Mouse (Mus musculus) adrenal gland, adult 8-10 months (tissue): Measurements from ENCODE around the gene Edem1. TPM values are rescaled to one million over a fixed set of nuclear protein-coding genes. Genes with fewer than 3 reads are reported as not detected.
A peak's percentile ranks its signal among the peaks of the same experiment; 100 is the strongest.

ENCODE experiments used
- DNase-seq: peaks from one replicate; pipeline ENCODE4 v3.0.0; 2022
- total RNA-seq, 4 experiments: library from RNA; stranded (reverse); gene quantifications; 2 replicates each; pipeline ENCODE4 v1.2.4; 2022

The Edem1 gene
- total RNA-seq, 4 experiments from 2014 or later, result 47.9 to 57.0 (median 51.4) TPM

DNA sequence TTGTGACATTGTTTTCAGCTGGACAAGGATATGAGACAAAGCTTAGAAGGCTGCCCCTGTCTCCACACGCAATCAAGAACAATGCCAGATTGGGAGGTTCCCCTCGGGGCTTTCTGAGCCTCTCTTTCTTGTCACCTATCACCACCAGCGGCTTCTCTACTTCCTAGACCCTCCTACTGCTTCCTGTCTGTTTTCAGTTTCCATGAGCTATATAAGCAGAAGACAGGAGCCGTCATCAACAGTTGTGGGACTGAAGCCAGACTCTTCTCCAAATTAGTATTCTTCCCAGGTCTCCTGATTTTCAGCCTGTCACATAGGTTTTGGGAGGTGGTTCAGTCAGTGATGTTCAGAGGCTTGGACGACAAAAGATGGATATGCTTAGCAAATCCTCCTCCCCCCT lies 47.6 kb downstream of the Edem1 start:
- DNase-seq, result no peak

GRCm38 (mm10) chr6:108876486-108876885 lies 48.0 kb downstream of the Edem1 start:
- DNase-seq, result no peak

DNA sequence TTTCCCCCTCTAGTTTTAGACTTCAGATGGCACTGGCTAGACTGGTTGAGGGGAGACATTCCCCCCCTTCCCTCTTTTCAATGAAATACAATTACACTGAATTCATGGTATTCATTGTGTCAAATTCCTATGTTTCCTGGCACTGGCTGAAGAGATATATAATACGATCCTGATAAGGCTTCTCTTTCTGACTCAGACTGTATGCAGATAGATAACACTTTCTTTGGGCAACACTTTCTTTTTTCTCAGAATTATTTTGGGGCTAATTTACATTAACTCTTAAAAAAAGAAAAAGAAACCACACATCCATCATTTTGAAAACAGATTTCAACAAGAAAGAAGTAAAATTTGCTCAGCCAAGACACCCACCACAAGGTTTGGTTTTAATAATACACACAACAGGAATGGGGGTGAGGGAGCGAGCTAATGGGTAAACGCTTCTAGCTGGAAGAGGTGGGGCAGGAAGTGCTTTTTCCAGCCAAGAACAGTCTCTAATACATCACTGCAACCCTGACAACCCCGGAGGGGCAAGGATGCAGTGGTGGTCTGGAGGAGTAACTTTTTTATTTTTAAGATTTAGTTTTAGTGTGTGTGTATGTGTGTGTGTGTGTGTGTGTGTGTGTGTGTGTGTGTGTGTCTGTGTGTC lies 52.0 kb downstream of the Edem1 start:
- no peak for DNase-seq

GRCm38 (mm10) chr6:108881074-108881473 lies 52.6 kb downstream of the Edem1 start:
- no peak for DNase-seq

- no peak for DNase-seq
Observed at GRCm38 (mm10) chr6:108883826-108884225, 55.4 kb downstream of the Edem1 start.

DNA sequence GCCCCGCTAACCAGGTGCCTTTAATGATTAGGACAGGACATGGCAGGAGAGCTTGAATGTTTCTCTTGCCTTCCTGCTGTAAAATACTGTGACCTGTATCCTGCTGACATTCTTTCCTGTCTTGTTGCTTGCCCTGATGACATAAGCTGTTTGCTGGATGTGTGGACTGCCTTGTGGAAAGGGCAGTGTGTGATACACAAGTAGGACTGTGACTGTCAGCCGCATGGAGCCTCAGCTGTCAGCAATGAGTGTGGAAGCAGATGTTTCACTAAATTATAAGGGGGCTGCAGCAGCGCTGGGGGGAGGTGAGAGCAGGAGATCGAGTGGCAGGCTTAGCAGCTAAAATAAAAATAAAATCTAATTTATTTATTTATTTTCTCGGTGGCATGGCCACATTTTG lies 56.2 kb downstream of the Edem1 start:
- no peak for DNase-seq

DNA sequence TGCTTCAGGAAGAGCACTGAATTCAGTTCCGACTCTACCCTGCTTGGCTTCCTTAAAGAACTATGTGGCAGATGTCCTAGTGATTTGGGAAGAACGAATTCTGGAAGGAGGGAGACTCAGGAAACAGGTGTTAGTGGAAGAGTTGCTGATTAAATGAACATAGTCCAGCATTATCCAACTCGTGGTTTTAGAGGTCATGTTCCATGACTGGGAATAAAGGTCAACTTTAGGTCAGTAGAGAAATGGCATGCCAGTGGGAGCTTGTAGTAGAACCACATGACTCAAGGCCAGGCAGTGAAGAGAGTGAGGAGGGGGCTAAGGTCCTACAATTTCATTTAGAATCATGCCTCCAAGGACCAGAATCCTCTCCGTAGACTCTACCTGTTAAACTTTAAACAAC lies 57.9 kb downstream of the Edem1 start:
- no peak for DNase-seq

GRCm38 (mm10) chr6:108892589-108892988 lies 64.1 kb downstream of the Edem1 start:
- DNase-seq, result no peak

DNA sequence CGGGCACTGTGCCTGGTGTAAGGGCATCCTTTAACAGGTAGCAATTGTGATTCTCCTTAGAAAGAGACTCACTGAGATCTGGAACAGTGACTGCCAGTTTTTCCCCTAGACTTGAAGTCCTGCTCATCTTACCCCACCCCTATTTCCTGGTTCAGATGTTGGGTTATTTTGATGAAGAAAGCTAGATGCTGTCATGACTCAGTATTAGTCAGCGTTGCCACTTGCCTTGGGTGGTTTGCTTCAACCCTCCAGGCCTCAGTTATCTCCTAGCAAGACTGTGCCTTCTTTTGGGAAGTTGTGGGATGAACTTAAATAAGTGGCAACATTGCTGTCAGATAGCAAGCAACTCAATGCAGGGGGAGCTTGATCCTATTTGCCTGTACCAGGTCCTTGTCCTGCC lies 66.7 kb downstream of the Edem1 start:
- no peak for DNase-seq

- peak; percentile 24 for DNase-seq
Observed at GRCm38 (mm10) chr6:108895976-108896375, 67.5 kb downstream of the Edem1 start.

DNA sequence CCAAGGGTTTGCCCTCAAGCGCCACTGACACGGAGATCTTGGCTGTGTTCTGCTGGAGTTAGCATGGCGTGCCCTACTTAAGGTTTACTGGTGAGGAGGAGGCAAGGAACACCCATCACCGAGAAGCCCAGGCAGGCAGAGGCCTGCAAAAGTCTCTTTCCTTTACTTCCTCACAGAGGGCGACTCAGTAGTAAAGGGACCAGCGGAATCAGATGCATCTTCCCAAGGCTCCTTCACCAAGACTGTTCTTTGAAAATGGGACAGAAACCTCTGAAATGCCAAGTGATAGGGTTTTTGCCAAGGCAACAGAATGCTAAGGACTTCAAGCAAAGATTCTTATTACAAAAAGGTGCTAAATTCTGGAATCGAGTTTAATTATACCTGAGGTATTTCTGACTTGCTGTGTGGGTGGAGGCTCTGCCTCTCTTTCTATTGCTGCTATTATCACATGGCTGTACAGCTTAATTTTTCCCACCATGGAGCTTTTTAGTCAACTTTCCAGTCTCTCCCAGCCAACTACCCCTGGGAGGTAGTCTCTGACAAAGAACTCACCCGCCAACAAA lies 68.2 kb downstream of the Edem1 start:
- no peak for DNase-seq

GRCm38 (mm10) chr6:108899231-108899630 lies 70.8 kb downstream of the Edem1 start:
- DNase-seq, result peak; percentile 20

DNA sequence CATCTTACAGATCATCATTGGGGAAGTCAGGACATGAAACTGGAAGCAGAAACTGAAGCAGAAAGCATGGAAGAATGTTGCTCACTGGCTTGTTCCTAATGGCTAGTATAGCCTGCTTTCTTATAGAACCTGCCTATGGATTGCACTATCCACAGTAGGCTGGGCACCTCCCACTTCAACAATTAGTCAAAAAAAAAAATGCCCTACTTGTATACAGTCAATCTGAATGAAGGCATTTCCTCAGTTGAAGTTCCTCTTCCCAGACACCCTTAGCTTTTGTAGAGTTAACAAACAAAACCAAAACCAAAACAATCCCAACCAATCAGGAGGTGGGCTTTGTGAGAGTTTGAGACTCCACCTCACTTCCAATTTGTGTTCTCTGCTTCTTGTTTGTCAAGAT lies 73.7 kb downstream of the Edem1 start:
- DNase-seq, result no peak

DNA sequence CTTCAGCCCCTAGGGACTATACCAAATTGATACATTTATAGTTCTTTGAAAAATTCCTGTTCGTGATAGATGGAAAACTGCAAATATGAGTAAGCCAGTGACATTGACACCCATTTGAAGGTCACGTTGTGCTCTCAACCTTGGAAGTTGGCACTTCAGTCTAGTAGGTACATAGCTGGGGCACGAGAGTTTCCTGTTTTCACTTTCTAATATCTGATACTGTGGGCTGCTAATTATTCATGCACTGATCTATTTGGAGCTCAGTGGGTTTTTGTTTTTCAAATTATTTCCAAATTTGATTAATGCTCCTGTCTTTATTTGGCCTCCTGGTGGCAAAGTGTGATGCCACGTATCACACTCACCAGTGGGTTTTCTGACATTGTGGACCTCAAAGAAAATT lies 74.8 kb downstream of the Edem1 start:
- DNase-seq, result no peak

GRCm38 (mm10) chr6:108906539-108906938 lies 78.1 kb downstream of the Edem1 start:
- no peak for DNase-seq

Other genes starting within 250 kb of the Edem1 start
- 10 to 100 TPM; 51.3 to 72.1 (median 68.6) TPM for gene Bhlhe40, start 168.0 kb upstream of the Edem1 start, total RNA-seq
- gene Arl8b, start 45.5 kb upstream of the Edem1 start, total RNA-seq, result 100 to 1,000 TPM in 2 of 4 experiments, 10 to 100 TPM in 2; 96.7 to 128 (median 110) TPM